8 mouse cellular contexts compared by ENCODE assay signal in the genomic region with DNA sequence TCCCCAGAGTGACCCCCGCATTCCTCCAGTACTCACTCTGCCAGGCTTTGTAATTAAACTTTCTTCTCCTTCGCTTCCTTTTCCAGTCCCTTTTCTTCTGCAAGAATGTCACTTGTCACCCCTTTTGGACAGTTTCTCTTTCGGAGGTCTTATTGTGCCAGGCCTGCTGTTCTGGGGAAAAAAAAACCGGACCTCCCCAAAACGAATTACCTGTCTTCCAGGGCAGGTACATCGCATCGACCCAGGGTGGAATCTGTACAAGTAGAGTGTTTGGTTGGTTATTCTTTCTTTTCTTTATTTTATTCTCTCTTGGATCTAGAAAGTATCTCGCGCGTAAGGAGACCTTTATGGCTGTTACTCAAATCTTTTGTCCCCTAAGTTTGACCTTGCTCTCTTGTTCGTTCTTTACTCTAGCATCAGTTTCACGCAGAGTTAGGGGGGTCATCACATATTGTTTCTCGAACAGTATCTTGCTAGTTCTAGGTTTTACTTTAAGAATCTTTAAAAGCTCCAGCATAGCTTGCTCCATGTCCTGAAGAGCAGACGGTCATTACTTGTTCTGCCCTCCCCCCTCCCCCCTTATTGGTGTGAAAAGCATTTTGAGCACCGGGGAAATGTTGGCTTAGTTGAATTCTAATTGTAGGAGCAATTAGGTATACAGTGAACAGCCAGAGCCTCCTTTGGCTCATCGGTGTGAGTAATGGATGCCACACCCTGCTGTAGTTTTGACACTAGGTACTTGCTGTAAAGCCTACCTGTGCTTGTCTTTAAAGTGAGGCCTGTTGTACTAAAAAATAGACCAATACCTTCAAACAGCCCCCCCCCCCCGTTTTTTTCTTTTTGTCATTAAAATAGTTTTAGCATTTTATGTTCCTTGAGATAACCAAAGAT. TPM values are rescaled to one million over a fixed set of nuclear protein-coding genes. Genes with fewer than 3 reads are reported as not detected.
DNase-seq lines count a peak whose midpoint lies in the region; ATAC-seq lines count a peak whose summit lies in the region.

No protein-coding gene starts in this region.

- DNase-seq in CD4-positive, CD25-positive, alpha-beta regulatory T cell, adult 2 months (ENCODE audit: low read depth, low spot score), result peak; percentile 29
- peak; percentile 10 to 13 for DNase-seq in thymus, postnatal 36 days
- no peak for DNase-seq in thymus, adult 18-20 months
- no peak for DNase-seq in limb, embryonic 11.5 days (ENCODE audit: low spot score)
- DNase-seq in retina, embryonic 14.5 days (ENCODE audit: low spot score), result peak; percentile 23
- no peak for DNase-seq in right cerebral cortex, postnatal 4 days
- DNase-seq in B cell, adult 2 months, result no peak

- ATAC-seq in CD4-positive, CD25-positive, alpha-beta regulatory T cell, adult 4 months, result no peak
- no peak for ATAC-seq in limb, embryonic 11.5 days (ENCODE audit: insufficient number of reproducible peaks, low FRiP score, low TSS enrichment, low read depth)

- no peak overlapping the region; the same call in 1 of the 2 replicates for H3K27ac ChIP-seq in limb, embryonic 11.5 days (replicated peaks; ENCODE audit: low read depth, low read length)

- H3K36me3 ChIP-seq in limb, embryonic 11.5 days (ENCODE audit: control insufficient read depth, insufficient read depth, low read length), result no peaks in the 10 kb centered on the region

- peaks cover 5% of the 10 kb centered on the region; the same call in 1 of the 2 replicates for H3K4me1 ChIP-seq in limb, embryonic 11.5 days (ENCODE audit: control insufficient read depth, insufficient read depth, low read length)

- H3K9ac ChIP-seq in limb, embryonic 11.5 days (ENCODE audit: low read length), result peak overlapping the region; percentile 90

- peak overlapping the region; percentile 65 for H3K4me3 ChIP-seq in limb, embryonic 11.5 days (ENCODE audit: low read depth, low read length)

- peak overlapping the region; percentile 73 for H3K4me2 ChIP-seq in limb, embryonic 11.5 days (ENCODE audit: low read depth, severe bottlenecking)

- H3K9me3 ChIP-seq in limb, embryonic 11.5 days (ENCODE audit: control insufficient read depth, low read length), result no peaks in the 10 kb centered on the region

- no peaks in the 10 kb centered on the region for H3K27me3 ChIP-seq in limb, embryonic 11.5 days (ENCODE audit: control insufficient read depth, insufficient read depth, low read length)

- WGBS in limb, embryonic 11.5 days, result 5% methylated on average over 17 of the region's 17 CpGs

RNA-seq across cellular contexts. Expression of a gene that starts 1.1 kb away (rescaled TPM):
- polyA plus RNA-seq in CD4-positive, CD25-positive, alpha-beta regulatory T cell, adult 4 months (2017; shearing (Covaris generic)), result 10 to 100 TPM; 18.4 to 30.8 TPM
- 22.0 and 24.2 TPM in 2 replicates for polyA plus RNA-seq in limb, embryonic 11.5 days (2014; fragmentation: Nextera tagmentation; extraction: Ambion mirVana)

Comparison
In these comparisons a context has a peak if more than half of its experiments do, and no peak if none do; other contexts are left out.
1. DNase-seq: peak in CD4-positive, CD25-positive, alpha-beta regulatory T cell, adult 2 months (single experiment), thymus, postnatal 36 days (2 of 2) and retina, embryonic 14.5 days (single experiment); none in thymus, adult 18-20 months (0 of 2), limb, embryonic 11.5 days (single experiment), right cerebral cortex, postnatal 4 days (single experiment) and B cell, adult 2 months (0 of 2).